Mouse (Mus musculus): ENCODE measurements around the gene Tiparp.

GRCm38 (mm10) chr3:65586483-65586905 is 58.3 kb downstream of the Tiparp start:
- TF ChIP-seq CTCF (IDR thresholded peaks at IDR 0.05; ENCODE audit: extremely low read depth, insufficient read depth, insufficient read length, insufficient replicate concordance): no peak
- TF ChIP-seq POLR2A (IDR thresholded peaks at IDR 0.05; ENCODE audit: low read depth, low read length): no peak

Data from spleen, adult 2 months (tissue).